Mouse (Mus musculus) olfactory bulb, adult 2 months (tissue): ENCODE results near the gene Lrr1. TPM values are rescaled to one million over a fixed set of nuclear protein-coding genes. Genes with fewer than 3 reads are reported as not detected.

ENCODE experiments used
- H3K27ac ChIP-seq: fragments of 200-500 bp; 2 replicates; pipeline ENCODE4 v1.5.1; 2012; ENCODE audit warnings: low read depth, low read length; ENCODE audit not compliant: insufficient read depth
- H3K4me1 ChIP-seq: fragments of 200-500 bp; 2 replicates; pipeline ENCODE4 v1.6.1; 2012; ENCODE audit warnings: low read length; ENCODE audit not compliant: control insufficient read depth, insufficient read depth
- H3K4me3 ChIP-seq: fragments of 200-500 bp; 2 replicates; pipeline ENCODE4 v1.5.1; 2012; ENCODE audit warnings: mild to moderate bottlenecking, low read depth, low read length, moderate library complexity; ENCODE audit not compliant: insufficient read depth
- CTCF ChIP-seq: fragments of 200-500 bp; IDR thresholded peaks from 2 replicates; pipeline ENCODE4 v1.5.1; 2012; ENCODE audit warnings: low read depth, mild to moderate bottlenecking, low read length, moderate library complexity; ENCODE audit not compliant: insufficient read depth
- POLR2A ChIP-seq: fragments of 200-500 bp; IDR thresholded peaks from 2 replicates; pipeline ENCODE4 v1.6.1; 2012; ENCODE audit warnings: mild to moderate bottlenecking, low read depth, low read length, moderate library complexity; ENCODE audit not compliant: insufficient read depth
- WGBS: fragments of 180-500 bp; shearing (Covaris S2); methylation state at CpG from one replicate; pipeline ENCODE4 v1.1.7; 2018; 5-methylcytosine and 5-hydroxymethylcytosine counted together
- polyA plus RNA-seq: library from polyadenylated mRNA; stranded (reverse); fragments of >200 nt; gene quantifications from 2 replicates; pipeline ENCODE4 v1.2.4, GENCODE M21; 2012; ENCODE audit warnings: low replicate concordance; ENCODE audit not compliant: missing spikeins, insufficient read depth, insufficient read length

Lrr1 gene
- polyA plus RNA-seq, 1 experiment = not detected

DNA sequence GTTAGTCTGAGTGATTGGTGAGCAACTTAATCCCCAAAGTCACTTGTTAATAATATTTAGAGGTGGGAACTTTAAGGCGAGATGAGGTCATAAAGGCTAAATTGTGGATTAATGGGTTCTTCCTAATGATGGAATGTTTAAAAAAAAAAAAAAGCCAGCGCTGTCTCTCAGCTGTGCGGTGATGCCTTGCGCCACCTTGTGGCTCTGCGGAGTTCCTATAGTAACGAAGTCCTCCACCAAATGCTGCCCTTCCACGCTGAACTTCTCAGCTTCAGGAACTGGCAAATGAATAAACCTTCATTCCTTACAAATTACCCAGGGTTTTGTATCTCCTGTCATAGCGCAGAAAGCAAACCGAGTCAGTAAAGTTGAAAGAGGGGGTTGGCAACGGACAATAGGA is 36.6 kb upstream of the Lrr1 start:
- TF ChIP-seq CTCF (peak; percentile 56), POLR2A (no peak)
- WGBS = 10% methylated on average over 10 of the region's 10 CpGs

DNA sequence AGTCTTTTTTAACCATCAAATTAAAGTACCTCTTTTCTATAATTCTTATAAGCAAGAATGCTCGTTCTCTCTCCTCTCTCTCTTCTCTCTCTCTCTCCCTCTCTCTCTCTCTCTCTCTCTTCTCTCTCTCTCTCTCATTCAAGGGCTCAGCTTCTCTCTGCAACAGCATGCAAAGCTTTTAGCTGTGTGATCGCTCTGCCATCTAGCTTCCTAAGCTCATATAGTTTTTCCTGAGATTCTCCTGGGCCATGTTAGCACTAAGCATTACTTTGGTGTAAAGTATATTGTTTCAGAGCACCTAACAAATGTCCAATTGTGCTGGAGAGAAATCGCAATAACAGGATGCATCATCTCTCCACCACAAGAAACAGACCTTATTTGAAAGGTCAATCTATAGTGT is 29.4 kb upstream of the Lrr1 start:
- TF ChIP-seq CTCF (no peak), POLR2A (no peak)
- WGBS = 91% methylated on average over 3 of the region's 3 CpGs
- no peak overlapping the region for H3K4me3 ChIP-seq

More for the DNA sequence above, 36.6 kb upstream of the Lrr1 start:
- no peak overlapping the region for H3K4me3 ChIP-seq
- H3K4me1 ChIP-seq = no peaks in the 10 kb centered on the region
- H3K27ac ChIP-seq = no peak overlapping the region

DNA sequence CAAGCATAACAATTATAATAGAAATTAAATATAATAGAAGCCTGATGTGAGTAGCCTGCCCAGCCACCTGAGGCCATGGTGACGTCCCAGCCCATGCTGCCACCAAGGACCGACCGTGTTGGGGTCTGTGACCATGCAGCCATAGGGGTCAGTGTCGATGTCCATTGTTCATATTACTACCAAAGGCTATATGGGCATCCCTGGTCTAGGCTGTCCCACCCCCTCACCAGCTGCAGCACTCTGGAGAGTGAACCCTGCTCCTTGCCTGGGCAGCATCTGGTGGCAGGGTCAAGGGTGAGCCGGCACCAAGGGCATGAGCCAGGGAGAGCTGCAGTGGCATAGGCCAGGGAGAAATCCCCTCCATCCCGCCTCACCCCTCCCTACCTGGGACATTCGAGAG is 28.8 kb upstream of the Lrr1 start:
- H3K4me3 ChIP-seq = no peak overlapping the region
- WGBS = 92% methylated on average over 7 of the region's 7 CpGs
- TF ChIP-seq CTCF (no peak), POLR2A (no peak)
- H3K27ac ChIP-seq = no peak overlapping the region
- H3K4me1 ChIP-seq = no peaks in the 10 kb centered on the region

More for the DNA sequence above, 29.4 kb upstream of the Lrr1 start:
- no peaks in the 10 kb centered on the region for H3K4me1 ChIP-seq
- H3K27ac ChIP-seq = no peak overlapping the region

DNA sequence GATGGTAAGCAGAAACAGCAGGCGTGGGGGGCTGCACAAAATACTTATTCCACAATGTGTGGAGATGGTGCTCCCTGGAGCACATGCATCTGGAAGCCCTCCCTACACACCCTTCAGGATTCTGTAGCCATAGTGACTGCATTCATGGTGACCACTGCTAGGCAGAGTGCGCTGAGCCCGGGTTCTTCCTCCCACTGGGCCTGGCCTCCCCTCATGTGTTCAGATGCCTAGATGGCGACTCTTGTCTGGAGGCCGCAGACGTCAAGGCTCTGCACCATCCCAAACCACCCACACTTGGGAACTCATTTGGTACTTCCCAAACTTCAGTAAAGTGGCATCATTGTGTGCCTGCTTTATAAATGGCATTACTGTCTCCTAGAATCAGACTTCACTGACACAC is 25.2 kb upstream of the Lrr1 start:
- Histone ChIP-seq H3K4me3 (no peak overlapping the region), H3K4me1 (no peaks in the 10 kb centered on the region), H3K27ac (no peak overlapping the region)
- TF ChIP-seq CTCF = no peak
- no peak for TF ChIP-seq POLR2A
- WGBS = 82% methylated on average over 6 of the region's 6 CpGs

DNA sequence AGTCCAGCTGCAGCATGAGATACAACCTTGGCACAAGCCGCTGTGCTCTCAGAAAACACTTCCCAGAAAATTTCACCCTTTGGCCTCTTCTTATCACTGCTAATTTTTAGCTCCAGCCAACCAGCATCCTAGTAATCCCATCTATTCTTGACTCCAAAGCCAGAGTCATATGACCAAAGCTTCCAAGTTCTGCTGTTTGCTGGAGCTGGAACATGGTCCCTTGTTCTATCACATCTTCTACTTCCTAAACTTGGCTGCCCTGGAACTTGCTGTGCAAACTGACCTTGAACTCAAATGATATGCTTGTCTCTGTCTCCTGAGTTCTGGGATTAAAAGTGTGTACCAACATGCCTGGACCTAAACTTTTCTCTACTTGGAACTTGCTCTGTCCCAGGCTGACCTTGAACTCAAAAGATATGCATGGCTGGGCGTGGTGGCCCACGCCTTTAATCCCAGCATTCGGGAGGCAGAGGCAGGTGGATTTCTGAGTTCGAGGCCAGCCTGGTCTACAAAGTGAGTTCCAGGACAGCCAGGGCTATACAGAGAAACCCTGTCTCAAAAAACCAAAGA is 21.4 kb upstream of the Lrr1 start:
- WGBS = 95% methylated on average over 5 of the region's 5 CpGs
- Histone ChIP-seq H3K27ac (no peak overlapping the region), H3K4me1 (no peaks in the 10 kb centered on the region), H3K4me3 (no peak overlapping the region)
- TF ChIP-seq POLR2A = no peak
- TF ChIP-seq CTCF = no peak

DNA sequence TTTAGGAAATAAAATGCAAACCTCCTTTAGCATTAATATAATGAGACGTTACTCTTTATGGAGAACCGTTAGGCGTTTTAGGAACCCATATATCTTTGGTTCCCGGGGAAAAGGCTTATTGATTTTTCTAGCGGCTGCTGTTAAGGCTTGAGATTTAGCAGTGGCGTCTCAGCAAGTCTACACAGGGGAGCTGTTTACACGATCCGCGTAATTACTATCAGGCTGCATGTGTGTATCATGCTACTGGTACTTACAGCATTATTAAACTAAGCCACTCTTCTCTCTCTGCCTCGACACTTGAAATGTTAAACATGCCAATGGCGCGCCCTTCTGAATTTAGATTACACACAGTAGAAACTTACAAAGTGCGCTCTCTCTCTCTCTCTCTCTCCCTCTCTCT is 18.6 kb upstream of the Lrr1 start:
- 71% methylated on average over 13 of the region's 13 CpGs for WGBS
- TF ChIP-seq POLR2A = no peak
- Histone ChIP-seq H3K4me1 (no peaks in the 10 kb centered on the region), H3K4me3 (no peak overlapping the region), H3K27ac (no peak overlapping the region)

DNA sequence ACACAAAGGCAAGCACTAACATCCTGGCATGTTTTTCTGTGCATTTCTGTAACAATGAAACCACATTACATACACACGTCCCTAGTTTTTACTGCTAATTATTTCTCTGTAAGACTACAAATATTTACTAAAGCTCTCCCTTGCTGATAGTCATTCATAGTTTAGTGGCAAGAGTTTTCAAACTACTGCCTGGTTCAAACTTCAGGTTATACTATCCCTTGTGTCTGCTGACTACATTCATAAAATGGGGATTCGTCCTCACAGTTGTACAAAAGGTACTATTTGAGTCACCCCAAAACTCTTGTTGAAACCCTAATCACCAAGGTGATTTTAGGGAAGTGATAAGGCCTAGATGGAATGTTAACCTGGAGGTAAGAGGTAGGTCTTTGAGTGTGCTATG is 12.7 kb upstream of the Lrr1 start:
- 73% methylated on average over 2 of the region's 2 CpGs for WGBS
- Histone ChIP-seq H3K4me3 (no peak overlapping the region), H3K27ac (no peak overlapping the region), H3K4me1 (no peaks in the 10 kb centered on the region; the same call in 1 of the 2 replicates)
- TF ChIP-seq POLR2A (no peak), CTCF (no peak)

DNA sequence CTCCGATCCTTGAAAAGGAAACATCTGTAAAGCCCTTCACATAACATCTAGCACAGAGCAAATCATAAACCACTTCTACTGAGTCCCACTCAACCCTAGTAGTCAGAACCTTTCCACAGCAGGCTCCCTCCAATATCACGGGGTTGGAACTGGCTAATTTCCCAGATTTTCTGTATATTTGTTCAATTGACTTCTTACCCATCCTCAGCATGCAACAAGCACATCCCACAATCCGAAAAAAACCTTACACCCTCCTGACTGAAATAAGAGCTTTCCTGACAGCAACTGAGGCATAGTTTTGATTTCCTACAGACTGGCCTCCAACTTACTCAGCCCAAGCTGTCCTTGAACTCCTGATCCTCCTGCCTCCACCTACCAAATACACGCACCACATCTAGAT is 12.2 kb upstream of the Lrr1 start:
- no peak for TF ChIP-seq CTCF
- TF ChIP-seq POLR2A = no peak
- H3K4me1 ChIP-seq = no peaks in the 10 kb centered on the region; the same call in 1 of the 2 replicates
- WGBS = 71% methylated on average over 4 of the region's 4 CpGs
- H3K4me3 ChIP-seq = no peak overlapping the region
- H3K27ac ChIP-seq = no peak overlapping the region

DNA sequence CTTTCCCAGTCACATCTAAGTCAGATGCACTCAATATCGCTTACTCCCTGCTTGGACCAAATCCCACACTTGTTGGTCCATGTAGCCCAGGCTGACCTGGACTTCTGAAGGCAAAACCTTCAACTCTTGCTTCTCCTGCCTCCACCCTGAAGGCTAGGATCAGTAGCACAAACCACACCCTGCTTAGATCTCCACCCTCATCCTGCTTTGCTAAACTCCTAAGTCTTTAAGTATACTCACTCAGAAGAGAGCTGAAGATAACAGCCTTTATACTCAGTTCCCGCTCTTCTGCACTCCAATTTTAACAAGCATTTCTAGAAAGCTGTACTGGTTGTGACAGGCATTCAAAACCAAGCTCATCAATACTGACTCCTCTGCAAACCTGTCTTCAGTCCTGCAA is 11.5 kb upstream of the Lrr1 start:
- Histone ChIP-seq H3K4me3 (no peak overlapping the region), H3K27ac (no peak overlapping the region), H3K4me1 (no peaks in the 10 kb centered on the region; the same call in 1 of the 2 replicates)
- no peak for TF ChIP-seq POLR2A
- no peak for TF ChIP-seq CTCF
- WGBS = 99% methylated on average over 2 of the region's 2 CpGs

DNA sequence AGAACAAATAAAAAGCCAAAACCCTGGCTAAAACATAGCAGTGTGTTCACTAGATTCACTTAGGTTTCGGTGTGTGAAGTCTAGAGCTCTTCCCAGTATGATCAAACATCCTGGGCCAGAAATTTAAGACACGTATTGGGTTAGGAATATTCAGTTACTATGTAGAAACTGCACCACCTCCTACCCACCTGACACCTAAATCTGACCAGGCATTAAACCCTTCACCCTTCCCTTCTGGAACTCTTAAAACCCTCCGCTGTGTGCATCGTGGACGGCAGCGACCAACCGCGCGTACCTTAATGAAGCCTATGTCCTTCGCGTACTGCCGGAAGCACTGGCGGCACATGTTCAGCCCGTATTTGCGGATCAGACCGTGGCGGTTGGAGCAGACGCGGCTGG is 10.2 kb upstream of the Lrr1 start:
- WGBS = under 1% methylated on average over 19 of the region's 19 CpGs
- H3K4me1 ChIP-seq = no peaks in the 10 kb centered on the region; the same call in 1 of the 2 replicates
- TF ChIP-seq POLR2A (no peak), CTCF (no peak)
- H3K4me3 ChIP-seq = peak overlapping the region; percentile 88
- peak overlapping the region; percentile 66 for H3K27ac ChIP-seq
